In genomic region chr2:48420791-48421190, GRCm38 (mm10) we compare ENCODE assay signal across 16 mouse cellular contexts.
"Had no signal": no experiment of that assay in that cellular context is flagged by ENCODE, and none has a peak within 500 bp of the region (broad histone marks: within the 10 kb centered on the region; RNA-seq: fewer than 3 reads in every experiment).

No protein-coding gene starts in this region.

- H3K27ac ChIP-seq: liver, embryonic 15.5 days; lung, embryonic 15.5 days; macrophage; midbrain, embryonic 13.5 days; midbrain, embryonic 15.5 days; neural tube, embryonic 12.5 days had no signal

- DNase-seq: liver, postnatal 0 days; lung, adult 2 months; lung, postnatal 14 days; lung, postnatal 36 days; right cerebral cortex, postnatal 25 days; right cerebral cortex, postnatal 4 days; thymus, adult 18-20 months; thymus, postnatal 14 days; thymus, postnatal 36 days had no signal

- H3K4me3 ChIP-seq: liver, embryonic 15.5 days; lung, embryonic 15.5 days; megakaryocyte, embryonic 14.5 days; midbrain, embryonic 13.5 days; midbrain, embryonic 15.5 days; neural tube, embryonic 12.5 days had no signal
